Mouse (Mus musculus) monocyte, adult 5-6 weeks (primary cell): ENCODE measurements around the gene Strip1. TPM values are rescaled to one million over a fixed set of nuclear protein-coding genes. Genes with fewer than 3 reads are reported as not detected.

Source experiments
- ATAC-seq: fragments of 153-309, 156-312 bp; replicated peaks from 2 replicates; pipeline ENCODE4 v1.8.0; 2017; ENCODE audit warnings: mild to moderate bottlenecking; ENCODE audit not compliant: low TSS enrichment, insufficient number of reproducible peaks, severe bottlenecking, poor library complexity, low FRiP score
- total RNA-seq: library from RNA; stranded (forward); fragments of 200-1000, 200-491, 200-594 nt; gene quantifications from 3 replicates; pipeline ENCODE4 v1.2.3, GENCODE M21; 2017

The Strip1 gene
- total RNA-seq, 1 experiment from 2014 or later = 43.4 TPM

DNA sequence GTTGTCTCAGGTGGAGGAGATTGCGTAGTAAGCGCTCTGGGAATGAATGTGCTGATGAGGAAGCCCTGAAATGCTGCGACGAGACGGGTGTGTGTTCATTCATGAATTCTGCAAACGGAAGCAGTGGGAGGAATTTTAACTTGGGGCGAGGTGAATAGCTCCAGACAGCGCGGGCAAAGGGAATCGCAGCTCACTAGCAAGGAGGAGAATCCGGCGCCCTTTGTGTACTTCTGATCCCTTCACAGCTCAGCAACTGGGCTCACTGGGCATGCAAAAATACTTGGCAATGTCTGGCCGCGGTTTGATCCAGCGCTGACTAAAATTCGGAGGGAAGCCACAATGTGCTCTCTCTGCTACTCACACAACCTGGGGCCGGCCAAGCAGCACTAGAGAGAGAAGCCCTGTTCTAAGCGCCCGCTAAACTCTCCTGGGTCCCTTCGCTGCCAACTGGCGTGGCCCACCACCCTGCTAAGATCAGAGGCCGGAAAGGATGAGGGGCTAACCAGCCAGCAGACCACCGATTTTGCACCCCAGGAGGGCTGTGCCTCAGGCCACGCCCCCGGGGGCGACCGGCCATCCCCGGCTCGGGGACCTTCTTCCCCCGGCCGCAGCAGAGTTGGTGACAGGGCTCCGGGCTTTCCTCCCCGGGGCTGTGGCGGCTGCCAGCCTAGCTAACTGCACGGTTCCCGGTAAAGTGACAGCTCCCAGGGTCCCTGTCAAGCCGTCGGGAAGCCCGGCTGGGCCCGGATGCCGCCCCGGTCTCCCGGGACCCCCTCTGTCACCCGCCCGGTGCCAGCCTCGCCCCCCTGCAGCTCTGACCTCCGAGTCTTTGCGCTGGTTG lies 592 bp downstream of the Strip1 start, which contains the start of gene Gm10961:
TSS of gene Gm10961 (plus strand) at position 641 of the 841 bp plus-strand sequence.
- ATAC-seq = 0 out of 2 replicates have a peak, but pooled peaks have one; percentile 12

DNA sequence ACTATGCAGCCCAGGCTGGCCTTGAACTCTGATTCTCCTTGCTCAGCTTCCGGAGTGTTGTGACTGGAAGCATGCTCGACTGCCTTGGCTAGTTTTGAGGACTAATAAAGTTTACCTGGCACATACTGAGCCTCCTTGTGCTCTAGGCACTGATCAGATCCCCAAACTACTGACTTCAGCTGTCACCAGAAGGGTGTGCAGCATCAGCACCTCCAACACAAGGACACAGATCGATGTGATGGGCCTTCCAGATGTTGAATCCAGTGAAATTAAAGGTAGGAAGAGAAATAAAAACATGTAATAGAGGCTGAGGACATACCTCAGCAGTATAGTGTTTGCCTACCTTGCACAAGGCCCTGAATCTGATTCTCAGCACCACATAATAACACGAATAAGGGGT lies 2.1 kb downstream of the Strip1 start:
- ATAC-seq = no peak

DNA sequence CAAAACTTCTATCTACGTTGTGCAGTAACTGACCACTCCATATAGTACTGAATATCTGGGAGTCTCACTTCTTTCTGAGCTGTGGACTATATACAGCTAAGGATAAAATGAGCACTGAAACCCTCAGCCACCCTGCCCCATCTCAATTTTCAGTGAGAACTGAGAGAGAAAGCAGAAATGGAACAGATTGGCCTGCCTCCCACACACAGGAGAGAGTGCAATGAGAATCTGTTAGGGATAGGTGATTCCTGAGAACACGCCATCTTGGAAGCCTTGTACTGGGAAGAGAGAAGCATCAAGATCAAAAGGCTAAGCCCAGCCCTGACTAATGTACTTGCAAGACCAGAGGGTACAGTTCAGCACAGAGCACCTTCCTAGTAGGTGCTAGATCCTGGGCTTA lies 2.9 kb downstream of the Strip1 start:
- ATAC-seq = no peak

DNA sequence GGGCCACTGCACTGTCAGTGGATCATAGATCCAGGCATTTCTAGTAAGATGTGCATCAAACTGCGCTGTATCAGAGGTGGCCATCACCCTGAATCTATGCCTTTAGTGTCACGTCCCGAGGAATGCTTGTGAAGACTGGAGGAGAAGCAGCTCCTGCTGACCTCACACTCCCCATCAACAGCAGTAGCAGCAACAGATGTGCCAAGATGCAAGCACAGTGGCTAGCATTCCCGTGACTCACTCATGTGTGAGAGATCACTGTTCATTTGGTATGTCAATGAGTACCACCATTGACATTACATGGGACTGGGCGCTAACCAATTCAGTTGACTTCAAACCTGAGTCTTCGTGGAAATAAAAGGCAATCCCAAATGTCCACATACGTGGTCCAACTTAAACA lies 3.9 kb downstream of the Strip1 start:
- ATAC-seq = no peak

DNA sequence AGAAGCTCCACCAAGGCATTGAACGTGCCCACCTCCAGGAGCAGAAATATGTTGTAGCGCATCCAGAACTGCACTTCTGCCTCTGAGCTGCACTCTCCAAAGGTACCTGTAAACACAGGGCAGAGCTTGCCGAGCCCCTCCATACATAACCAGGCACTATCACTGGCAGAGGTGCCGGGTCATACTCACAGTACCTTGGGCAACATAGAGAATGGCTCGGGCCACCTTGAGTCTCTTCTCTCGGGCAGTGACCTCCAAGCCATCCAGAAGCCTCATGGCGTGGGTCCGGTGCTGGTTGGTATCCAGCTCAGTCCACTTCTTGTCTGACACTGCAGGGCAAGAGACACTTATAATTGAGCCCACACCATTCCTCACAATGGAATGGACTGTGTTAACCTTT lies 4.7 kb downstream of the Strip1 start:
- ATAC-seq = no peak

DNA sequence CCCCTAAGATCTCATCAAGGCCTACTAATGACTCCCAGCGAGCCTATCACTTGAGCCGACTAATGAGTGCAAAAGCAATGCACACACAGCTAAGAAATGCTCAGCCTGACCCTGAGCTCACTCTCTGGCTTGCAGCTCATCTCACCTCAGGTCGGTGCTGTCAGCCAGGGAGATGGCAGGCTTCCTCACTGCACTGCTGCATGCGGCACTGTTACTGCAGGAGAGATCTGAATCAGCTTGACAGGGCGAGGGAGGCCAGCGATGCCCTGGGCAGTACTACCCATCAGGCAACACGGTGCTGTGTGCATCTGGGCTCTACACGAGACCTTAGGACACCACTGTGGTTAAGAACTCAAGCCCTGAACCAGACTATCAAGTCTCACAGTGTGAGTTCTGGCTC lies 6.0 kb downstream of the Strip1 start:
- ATAC-seq = no peak

DNA sequence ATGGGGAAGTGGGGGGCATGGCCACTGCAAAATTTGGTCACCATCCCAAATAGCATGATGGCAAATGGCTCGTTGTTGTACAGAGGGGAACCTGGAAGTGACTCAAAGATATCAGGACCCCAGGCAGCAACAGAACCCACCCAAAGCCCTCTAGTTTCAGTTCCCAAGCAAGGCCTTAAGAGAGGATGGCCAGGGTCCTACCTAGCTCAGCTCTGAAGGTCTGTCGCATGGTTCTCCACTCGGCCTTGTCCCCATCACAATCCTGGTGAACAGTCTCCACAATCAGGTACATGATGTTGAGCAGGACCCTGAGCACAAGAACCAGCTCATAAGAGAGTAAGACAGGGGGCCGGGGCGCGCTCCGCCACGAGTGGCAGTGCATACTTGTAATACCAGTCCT lies 7.1 kb downstream of the Strip1 start:
- no peak for ATAC-seq

DNA sequence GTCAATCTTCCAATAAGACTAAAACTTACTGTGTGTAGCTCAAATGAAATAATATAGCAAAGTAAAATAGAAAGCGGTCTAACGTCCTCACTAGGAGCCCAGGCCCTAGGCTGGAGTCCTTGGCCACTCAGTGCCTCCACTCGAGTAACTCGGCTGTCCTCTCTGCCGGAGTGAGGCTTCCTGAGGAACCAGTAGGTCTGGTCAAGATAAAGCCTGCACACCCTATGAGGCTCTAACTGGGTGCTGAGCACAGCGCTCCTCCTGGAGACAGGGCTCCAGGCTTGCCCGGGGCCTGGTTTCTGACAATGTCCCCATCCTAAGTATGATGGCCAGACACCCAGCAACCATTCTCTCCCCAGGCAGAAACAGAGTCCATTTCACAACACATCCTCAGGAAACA lies 9.0 kb downstream of the Strip1 start:
- ATAC-seq = no peak

DNA sequence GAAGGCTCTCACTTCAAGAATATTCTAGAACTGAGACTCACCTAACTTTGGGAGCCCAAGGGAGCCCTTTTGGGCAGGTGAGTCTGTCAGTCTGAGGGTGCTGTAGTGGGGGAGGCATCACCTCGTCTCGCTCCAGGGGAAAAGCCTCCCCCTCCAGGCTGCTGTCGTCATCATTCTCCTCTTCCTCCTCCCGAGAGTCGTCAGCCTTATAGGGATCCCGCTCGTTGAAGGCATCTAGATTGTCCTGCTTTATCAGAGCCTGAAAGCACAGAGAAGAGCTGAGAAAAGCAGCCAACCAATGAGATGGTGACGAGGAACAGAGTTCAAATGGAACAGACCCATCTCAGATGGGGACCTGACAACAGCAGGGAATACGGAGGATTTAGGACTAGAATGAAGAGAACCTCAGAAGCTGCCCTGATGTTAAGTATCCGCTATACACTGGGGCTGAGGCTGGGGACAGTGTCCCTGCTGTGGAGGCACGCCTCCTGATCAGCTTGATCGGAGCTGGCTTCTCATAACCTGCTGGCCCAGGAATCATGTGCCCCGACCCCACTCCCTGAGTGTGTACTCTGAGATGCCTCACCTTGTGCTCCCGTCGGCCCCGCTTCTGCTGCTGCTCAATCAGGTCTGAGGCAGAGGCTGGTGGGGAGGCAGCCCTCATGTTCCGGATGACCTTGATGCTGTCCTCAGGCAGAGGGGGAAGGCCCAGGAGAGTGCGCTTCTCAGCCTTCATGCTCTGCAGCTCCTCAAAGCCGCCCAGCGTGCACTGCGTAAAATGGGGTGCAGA lies 10.0 kb downstream of the Strip1 start:
- ATAC-seq = no peak

DNA sequence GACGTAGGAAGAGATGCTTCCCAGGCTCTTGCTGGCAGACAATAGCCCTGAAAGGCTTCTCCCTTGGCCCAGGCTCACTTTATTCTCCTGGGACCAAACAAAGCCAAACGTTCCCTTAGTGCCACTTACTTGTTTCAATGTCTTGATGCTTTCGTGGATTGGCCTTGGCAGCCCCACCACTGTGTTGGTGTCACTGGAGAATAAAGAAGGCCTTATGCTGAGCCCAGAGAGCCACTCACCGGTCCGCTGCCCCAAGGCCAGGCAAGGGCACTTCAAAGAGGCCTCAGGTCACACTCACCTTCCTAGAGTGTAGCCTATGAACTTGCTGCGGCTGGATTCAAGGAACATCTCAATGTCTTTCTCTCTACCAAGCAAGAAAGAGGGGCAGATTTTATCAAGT lies 11.6 kb downstream of the Strip1 start:
- no peak for ATAC-seq

DNA sequence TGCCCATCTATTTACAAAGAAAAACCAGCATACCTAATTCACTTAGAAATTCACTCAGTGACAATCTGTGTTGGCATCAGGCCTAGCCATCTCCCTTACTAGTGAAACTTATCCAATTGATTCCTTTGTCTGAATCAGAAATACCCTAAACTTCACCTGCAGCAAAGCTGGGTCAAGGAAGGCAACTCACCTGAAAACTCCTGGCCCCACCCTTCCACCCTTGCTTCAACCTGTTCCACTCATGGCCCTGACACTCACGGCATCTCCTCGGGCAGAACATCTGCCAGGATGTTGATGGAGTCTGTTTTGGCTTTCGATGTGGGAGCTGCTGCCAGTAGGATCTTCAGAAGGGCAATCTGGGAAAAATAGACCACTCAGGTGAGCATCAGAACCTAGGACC lies 13.7 kb downstream of the Strip1 start:
- no peak for ATAC-seq

DNA sequence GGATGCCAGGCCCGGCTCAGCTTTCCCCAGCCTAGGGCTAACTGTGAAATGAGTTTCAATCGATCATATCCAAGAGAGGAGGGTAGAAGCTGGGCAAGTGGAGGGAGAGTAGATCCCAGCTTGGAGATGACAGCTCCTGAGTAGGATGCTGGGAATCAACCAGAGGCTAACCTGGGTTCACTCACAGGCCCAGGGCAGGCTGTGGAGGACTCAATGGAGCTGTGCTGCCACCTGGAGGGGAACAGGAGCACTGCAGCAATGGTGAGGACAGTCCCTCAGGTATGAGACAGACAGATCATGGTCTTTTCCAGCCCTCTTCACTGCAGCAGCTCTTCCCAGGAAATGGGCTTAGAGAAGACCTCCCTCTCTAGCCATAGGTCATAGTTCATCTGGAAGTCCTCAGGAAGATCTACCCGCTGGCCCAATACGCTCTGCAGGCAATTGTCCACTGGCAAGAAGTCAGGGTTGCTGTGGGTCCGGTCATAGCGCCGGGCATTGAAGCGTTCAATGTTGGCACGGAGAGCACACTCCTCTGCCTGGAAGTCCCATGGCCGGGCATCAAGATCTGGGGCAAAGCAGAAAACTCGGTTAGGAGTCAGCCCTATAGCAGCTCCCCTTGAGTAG lies 18.5 kb downstream of the Strip1 start:
- no peak; the same call in 1 of the 2 replicates for ATAC-seq

DNA sequence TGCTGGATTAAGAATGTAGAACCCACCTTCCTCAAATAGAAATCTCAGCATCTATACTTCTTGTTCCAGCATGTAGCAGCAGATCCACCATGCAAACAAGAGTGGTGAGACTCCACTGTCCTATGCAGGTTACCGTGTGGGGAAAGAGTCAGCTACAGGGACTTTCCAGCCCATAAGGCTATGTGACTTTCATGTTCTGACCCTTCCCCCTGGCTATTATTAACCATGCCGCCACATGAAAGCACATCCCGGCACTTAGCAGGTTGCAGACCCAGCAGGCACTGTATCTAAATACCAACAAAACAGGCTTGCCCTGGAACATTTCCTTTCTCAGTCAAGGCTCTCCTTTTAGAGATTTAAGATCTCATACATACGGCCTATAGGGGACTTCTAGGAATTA lies 20.1 kb downstream of the Strip1 start:
- no peak for ATAC-seq

DNA sequence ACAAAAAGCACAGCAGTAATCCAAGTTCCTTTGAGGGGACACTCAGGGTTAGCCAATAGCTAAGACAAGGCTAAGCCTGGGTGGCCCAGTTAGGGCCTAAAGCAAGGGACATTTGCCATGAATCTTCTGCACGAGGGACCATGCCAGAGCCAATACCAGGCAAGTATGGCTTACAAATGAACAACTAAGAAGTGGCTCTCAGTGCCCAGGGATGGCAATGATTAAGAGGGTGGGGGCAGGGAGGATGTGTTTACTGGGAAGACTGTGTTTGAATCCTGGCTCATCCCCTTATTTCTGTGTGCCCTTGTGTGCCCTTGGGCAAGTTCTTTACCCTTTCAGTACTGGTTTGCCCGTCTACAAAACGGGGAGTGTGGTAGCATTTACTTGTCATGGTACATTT lies 22.1 kb downstream of the Strip1 start:
- no peak for ATAC-seq

DNA sequence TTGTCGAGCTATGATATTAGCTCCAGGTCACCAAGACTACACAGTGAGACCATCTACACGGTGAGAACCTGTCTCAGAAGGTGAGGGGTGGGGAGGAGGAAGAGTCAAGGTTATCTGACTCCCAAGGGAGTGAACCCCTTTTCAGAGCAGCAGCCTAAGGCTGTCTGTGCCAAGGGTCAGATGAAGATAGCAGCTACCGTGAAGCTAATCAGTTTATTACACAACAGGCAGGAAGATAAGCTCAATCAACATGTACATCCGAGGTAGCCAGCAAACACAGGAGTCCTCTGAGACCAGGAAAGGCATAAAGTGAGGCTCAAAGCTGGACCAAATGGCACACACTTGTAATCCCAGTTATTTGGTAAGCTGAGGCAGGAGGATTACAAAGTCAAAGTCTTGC lies 22.7 kb downstream of the Strip1 start:
- ATAC-seq = no peak

DNA sequence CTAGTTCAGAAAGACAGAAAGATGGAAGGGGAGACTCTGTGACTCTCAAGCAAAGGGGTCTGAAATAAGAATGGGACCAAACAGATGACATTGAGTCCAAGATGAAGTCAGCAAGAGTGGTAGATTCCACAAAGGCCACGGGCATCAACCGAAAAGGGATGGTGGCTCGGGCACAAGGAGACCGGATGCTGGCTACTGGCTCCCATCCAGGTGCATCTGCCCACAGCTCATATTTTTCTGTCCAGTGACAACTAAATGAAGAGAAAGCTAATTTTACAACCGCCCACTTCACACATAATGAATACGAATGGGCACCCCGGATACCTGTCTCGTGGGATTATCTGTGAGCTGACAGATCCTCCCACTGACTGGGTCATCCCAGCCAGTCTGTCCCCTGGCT lies 24.3 kb downstream of the Strip1 start:
- ATAC-seq = no peak

DNA sequence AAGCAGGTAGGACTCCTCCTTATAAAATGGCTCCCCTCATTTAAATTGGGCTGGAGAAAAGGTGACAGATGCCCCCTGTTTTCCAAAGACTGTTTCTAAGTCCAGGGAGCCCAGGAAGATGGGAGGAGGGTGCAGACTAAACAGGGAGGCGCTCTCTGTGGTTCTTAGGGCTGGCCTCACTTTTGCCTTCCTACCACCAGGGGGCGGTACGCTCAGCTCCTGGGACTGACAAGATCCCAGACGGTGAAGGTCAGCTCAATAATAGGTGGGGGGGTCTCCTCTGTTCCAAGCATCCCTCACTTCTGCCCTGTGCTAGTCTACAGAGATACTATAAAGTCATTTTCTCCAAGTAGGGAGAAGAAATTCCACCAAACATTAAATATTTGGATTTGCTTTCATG lies 26.2 kb downstream of the Strip1 start:
- peak; percentile 47; the same call in 1 of the 2 replicates for ATAC-seq

DNA sequence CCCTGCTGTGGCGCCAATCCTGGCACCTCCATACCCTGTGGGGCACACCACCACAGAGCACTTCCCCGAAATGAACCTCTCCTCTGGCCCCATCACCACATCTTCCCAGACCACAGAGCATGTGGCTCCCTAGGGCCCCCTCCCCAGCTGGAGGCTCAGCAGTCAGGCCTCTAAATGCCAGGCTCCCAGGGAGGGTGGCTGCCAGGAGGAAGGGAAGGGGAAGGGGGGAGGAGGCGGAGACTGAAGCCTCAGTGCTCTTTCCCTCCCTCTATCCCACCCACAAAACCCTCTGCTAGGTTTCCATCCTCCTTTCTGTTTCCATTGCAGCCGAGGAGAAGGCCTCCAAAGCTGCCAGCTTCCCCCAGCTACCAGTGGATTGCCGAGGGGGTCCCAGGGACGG lies 31.4 kb downstream of the Strip1 start:
- ATAC-seq = no peak

DNA sequence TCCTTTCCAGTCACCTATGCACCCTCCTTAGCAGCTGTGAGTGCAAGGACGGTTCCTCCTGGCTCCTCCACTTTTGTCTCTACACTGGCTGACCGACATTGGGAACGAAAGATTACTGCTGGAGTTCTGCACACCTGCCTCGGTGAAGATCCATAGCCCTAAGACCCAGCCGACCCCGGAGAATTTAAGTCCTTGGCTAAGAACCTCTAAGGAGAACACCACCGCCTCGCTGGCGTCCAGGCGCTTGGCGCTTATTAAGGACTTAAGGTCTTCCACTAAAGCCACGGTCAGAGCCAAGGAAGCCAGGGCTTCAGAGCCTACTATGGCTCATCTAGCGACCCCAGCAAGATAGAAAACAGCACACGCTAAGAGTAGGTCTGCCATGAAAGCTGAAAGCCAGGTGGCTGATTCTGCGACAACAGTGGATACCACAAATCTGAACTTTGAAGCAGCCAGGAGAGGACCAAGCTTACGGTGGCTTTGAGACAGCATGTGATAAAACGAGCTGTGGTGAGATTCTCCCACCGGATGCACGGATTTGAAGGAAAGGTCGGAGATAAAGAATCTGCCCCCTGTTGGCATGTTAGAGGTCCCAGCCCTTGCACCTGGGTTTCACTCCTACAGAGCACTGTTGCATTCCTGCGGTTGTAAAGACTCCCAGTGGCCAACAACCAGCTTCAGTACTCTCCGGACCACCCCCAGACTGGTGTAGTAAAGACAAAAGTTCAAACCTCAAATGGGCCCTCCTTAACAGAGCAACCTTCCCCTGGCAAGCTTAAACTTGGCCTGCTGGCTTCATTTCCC lies 33.7 kb downstream of the Strip1 start:
- ATAC-seq = no peak
